Mouse (Mus musculus) embryonic stem cell, embryonic (primary cell): Measurements from ENCODE around the gene Ldah.

Experiments
- CTCF ChIA-PET, 4 experiments: fragments of 300-600 bp in 2 of 4; fragments of 350-600 bp in 2 of 4; sonication (Branson Sonifier 250); formaldehyde crosslinking; loops; one replicate each; lab custom pipeline; 2022; ENCODE audit warnings: inconsistent platforms in 2 of 4; lab: Charles Lee
- POLR2A ChIA-PET, 4 experiments: fragments of 300-600 bp in 2 of 4; fragments of 350-600 bp in 2 of 4; sonication (Branson Sonifier 250); formaldehyde crosslinking; loops; one replicate each; lab custom pipeline; 2022; ENCODE audit warnings: antibody characterized with exemption in 4 of 4, inconsistent platforms in 1 of 4; lab: Charles Lee

The Ldah gene

DNA sequence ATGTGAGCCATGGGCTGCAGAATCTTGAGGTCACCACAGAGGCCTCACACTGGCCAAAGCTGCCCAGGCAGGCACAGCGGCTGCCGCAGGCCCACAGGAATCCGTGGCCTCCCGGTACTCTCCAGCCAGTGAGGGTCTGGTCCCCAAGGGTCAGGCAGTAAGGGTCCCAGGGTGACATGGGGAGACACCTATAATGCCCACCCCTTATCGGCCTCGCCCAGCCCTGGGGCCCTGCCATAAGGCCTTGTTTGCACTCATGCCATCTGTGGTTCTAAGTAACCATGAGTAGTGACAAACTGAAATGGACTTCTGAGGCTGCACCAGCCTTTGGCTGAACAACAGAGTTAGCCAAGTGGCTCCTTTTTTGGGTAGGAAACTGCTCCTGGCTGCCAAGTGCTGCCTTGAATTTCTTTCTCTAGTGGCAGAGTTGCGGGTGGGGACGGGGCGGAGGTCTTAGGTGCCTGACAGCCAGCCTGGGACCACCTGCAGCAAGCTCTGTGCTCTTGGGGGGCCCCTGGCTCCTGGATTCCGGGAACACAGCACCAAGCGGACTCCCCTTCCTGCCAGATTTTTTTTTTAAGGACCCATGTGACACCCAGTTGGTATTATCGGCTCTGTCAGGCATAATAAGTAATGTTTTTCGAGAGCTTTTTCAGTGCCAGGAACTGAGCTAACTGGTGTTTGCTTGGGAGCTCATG lies 117.5 kb downstream of the Ldah start:
- CTCF ChIA-PET = interaction anchor here in 3 of 4 experiments (0.6 to 2.4 kb wide), 11 partner anchors 9 to 223 kb away, joined by 3 to 32 read pairs (median 6); partner anchors contain the start of genes Rhob (in 2 of the 3) and Hs1bp3 (in 1 of the 3)
- POLR2A ChIA-PET = interaction anchor here in 3 of 4 experiments (0.9 to 10.0 kb wide), 10 partner anchors 9 to 220 kb away, joined by 3 to 190 read pairs (median 6); partner anchors contain the start of gene Rhob (in 3 of the 3)

GRCm38 (mm10) chr12:8325943-8326522 lies 118.1 kb downstream of the Ldah start:
- POLR2A ChIA-PET = interaction anchor here (0.5 to 10.0 kb wide), 18 partner anchors 9 to 591 kb away, joined by 3 to 190 read pairs (median 4); partner anchors contain the start of gene Rhob (in 4 of the 4)
- CTCF ChIA-PET = interaction anchor here (0.5 to 2.4 kb wide), 46 partner anchors 9 to 610 kb away, joined by 3 to 32 read pairs (median 4); partner anchors contain the start of genes Rhob (in 3 of the 4) and Hs1bp3 (in 1 of the 4)

DNA sequence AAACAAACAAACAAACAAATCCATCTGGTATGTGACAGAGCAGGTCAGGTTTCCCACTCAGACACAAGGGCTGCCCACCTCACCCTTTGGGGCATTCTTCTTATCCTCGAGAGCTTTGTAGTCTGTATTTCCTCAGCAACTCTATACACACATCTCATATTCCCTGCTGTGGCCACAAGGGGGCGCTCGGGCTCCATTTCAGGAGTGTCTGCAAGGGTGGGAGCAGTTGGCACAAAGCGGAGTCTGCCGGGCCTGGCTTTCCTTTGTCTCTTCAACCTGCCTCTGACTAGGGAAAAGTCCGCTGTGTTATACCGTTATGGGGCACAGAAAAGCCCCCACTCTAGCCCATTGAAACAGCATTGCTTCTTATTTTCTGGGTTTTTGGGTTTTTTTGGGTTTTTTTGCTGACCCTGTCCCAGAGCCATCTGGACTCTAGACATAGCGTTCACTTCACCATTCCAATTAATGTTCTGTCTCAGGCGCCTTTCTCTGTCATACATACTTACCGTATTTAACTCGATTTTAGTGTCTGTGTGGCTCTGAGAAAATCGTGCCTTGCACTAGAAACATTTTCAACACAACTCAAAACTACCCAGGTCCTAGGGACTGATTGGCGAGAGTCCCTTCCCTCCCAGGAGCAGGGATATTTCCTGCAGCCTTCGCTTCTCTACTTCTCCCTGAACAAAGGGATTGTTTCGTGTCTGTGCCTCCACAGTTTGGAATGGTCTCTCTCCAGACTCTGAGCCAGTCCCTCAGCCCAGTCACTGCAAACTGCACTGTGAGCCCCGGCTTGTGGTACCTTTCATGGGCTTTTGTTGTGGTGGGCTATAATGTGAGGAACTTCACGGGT lies 119.1 kb downstream of the Ldah start:
- ChIA-PET POLR2A (interaction anchor here (0.5 to 10.0 kb wide), 13 partner anchors 9 to 590 kb away, joined by 3 to 190 read pairs (median 5); partner anchors contain the start of gene Rhob (in 4 of the 4)), CTCF (interaction anchor here (0.5 to 2.4 kb wide), 44 partner anchors 9 to 609 kb away, joined by 3 to 32 read pairs (median 4); partner anchors contain the start of gene Rhob (in 3 of the 4))

- CTCF ChIA-PET = interaction anchor here in 1 of 4 experiments (2.4 kb wide), 1 partner anchor 220 kb away, joined by 13 read pairs; no protein-coding TSS in a partner anchor
Measured at GRCm38 (mm10) chr12:8327675-8328053, 119.8 kb downstream of the Ldah start.

GRCm38 (mm10) chr12:8329236-8329635 lies 121.3 kb downstream of the Ldah start:
- ChIA-PET CTCF (interaction anchor here in 2 of 4 experiments (0.9 to 1.8 kb wide), 2 partner anchors 158 to 218 kb away, joined by 3 to 6 read pairs; no protein-coding TSS in a partner anchor), POLR2A (interaction anchor here in 3 of 4 experiments (1.0 to 15.5 kb wide), 4 partner anchors 10 to 171 kb away, joined by 4 to 231 read pairs (median 7); partner anchors contain the start of gene Rhob (in 3 of the 3))

More at GRCm38 (mm10) chr12:8327675-8328053, 119.8 kb downstream of the Ldah start:
- POLR2A ChIA-PET = interaction anchor here in 2 of 4 experiments (9.0 to 10.0 kb wide), 2 partner anchors 171 to 173 kb away, joined by 165 to 190 read pairs; partner anchors contain the start of gene Rhob (in 2 of the 2)

- ChIA-PET CTCF (interaction anchor here in 2 of 4 experiments (0.6 to 1.3 kb wide), 2 partner anchors 14 to 168 kb away, joined by 3 to 4 read pairs; partner anchors contain the start of gene Rhob (in 1 of the 2)), POLR2A (interaction anchor here in 3 of 4 experiments (0.6 to 15.5 kb wide), 7 partner anchors 8 to 168 kb away, joined by 3 to 231 read pairs (median 3); partner anchors contain the start of gene Rhob (in 3 of the 3))
Measured at GRCm38 (mm10) chr12:8331489-8332173, 123.7 kb downstream of the Ldah start.

- POLR2A ChIA-PET = interaction anchor here in 3 of 4 experiments (0.9 to 15.5 kb wide), 6 partner anchors 8 to 168 kb away, joined by 3 to 231 read pairs (median 4); partner anchors contain the start of gene Rhob (in 3 of the 3)
Measured at GRCm38 (mm10) chr12:8332174-8332542, 124.3 kb downstream of the Ldah start.

DNA sequence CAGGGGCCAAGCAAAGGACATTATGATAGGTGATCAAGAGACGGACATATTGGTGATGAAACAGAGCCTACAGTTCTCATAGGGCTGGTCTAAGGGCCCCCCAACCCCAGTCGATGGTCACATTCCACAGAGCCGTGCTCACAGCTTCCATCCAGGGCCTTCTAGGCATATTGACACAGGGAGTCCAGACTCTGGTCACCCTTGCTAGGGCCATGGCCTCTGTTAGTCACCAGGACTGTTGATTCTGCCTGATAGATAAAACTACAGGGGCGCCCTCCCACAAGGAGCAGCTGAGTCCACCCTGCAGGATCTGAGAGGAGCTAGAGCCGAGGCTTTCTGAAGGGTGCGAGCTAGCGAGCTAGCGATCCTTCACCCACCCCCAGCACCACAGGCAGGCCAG lies 125.7 kb downstream of the Ldah start:
- CTCF ChIA-PET = no interaction called here
- POLR2A ChIA-PET = interaction anchor here (0.6 to 15.5 kb wide), 9 partner anchors 9 to 345 kb away, joined by 3 to 231 read pairs (median 4); partner anchors contain the start of gene Rhob (in 4 of the 4)

More at GRCm38 (mm10) chr12:8332174-8332542, 124.3 kb downstream of the Ldah start:
- CTCF ChIA-PET = interaction anchor here in 2 of 4 experiments (0.6 to 1.3 kb wide), 2 partner anchors 13 to 168 kb away, joined by 3 to 4 read pairs; partner anchors contain the start of gene Rhob (in 1 of the 2)

GRCm38 (mm10) chr12:8334261-8334660 lies 126.4 kb downstream of the Ldah start:
- POLR2A ChIA-PET = interaction anchor here (0.7 to 15.5 kb wide), 9 partner anchors 9 to 344 kb away, joined by 3 to 231 read pairs (median 4); partner anchors contain the start of gene Rhob (in 4 of the 4)
- CTCF ChIA-PET = interaction anchor here in 1 of 4 experiments (0.6 kb wide), 1 partner anchor 78 kb away, joined by 7 read pairs; no protein-coding TSS in a partner anchor
